15 mouse cellular contexts compared by ENCODE assay signal in genomic region chr13:99851026-99851425, GRCm38 (mm10). TPM values are rescaled to one million over a fixed set of nuclear protein-coding genes. Genes with fewer than 3 reads are reported as not detected.
DNase-seq lines count a peak whose midpoint lies in the region; ATAC-seq and TF ChIP-seq lines count a peak whose summit lies in the region.
"Had no signal": no experiment of that assay in that cellular context is flagged by ENCODE, and none has a peak within 500 bp of the region (broad histone marks: within the 10 kb centered on the region; RNA-seq: fewer than 3 reads in every experiment).

No protein-coding gene starts in this region.

- no peak overlapping the region for H3K4me3 ChIP-seq in heart, adult 2 months
- no peak overlapping the region for H3K4me3 ChIP-seq in lung, embryonic 16.5 days (ENCODE audit: low read length)
- H3K4me3 ChIP-seq: erythroblast, embryonic 14.5 days; intestine, embryonic 15.5 days; limb, embryonic 13.5 days had no signal

- TF ChIP-seq POLR2A in heart, adult 2 months (IDR thresholded peaks at IDR 0.05; ENCODE audit: insufficient read depth, low read depth, low read length): no peak

- peaks cover 2% of the 10 kb centered on the region for H3K36me3 ChIP-seq in heart, adult 2 months (ENCODE audit: control insufficient read depth, insufficient read depth, low read length)
- no peaks in the 10 kb centered on the region for H3K36me3 ChIP-seq in lung, embryonic 16.5 days (ENCODE audit: control insufficient read depth, insufficient read depth, low read length)
- H3K36me3 ChIP-seq: intestine, embryonic 15.5 days; limb, embryonic 13.5 days had no signal

- peaks cover 6% of the 10 kb centered on the region; the same call in 1 of the 2 replicates for H3K4me1 ChIP-seq in heart, adult 2 months (ENCODE audit: control insufficient read depth, insufficient read depth, low read length)
- peaks cover 2% of the 10 kb centered on the region; the same call in 1 of the 2 replicates for H3K4me1 ChIP-seq in lung, embryonic 16.5 days (replicated peaks; ENCODE audit: control insufficient read depth, insufficient read depth, low read length)

- DNase-seq in heart, adult 11 months: peak; percentile 96
- no peak for DNase-seq in heart, postnatal 36 days
- DNase-seq in heart, adult 2 months: peak; percentile 26 to 49
- DNase-seq in heart, postnatal 10 days: peak; percentile 43 to 53
- DNase-seq in urinary bladder, postnatal 10 days (ENCODE audit: low spot score): no peak
- no peak for DNase-seq in left cerebral cortex, adult 9 months (ENCODE audit: low spot score in 2 of 2)
- DNase-seq: adrenal gland, postnatal 36 days had no signal

- no peak for TF ChIP-seq CTCF in heart, adult 2 months (IDR thresholded peaks at IDR 0.05)

- WGBS in heart, adult 2 months: 21% methylated on average over 4 of the region's 4 CpGs
- WGBS in lung, embryonic 16.5 days: 20% methylated on average over 4 of the region's 4 CpGs

- H3K27me3 ChIP-seq in heart, adult 2 months (ENCODE audit: control insufficient read depth, insufficient read depth, low read length): no peaks in the 10 kb centered on the region
- no peaks in the 10 kb centered on the region for H3K27me3 ChIP-seq in lung, embryonic 16.5 days (ENCODE audit: control insufficient read depth, insufficient read depth, low read depth, low read length)
- H3K27me3 ChIP-seq: intestine, embryonic 15.5 days; limb, embryonic 13.5 days had no signal

- no peaks in the 10 kb centered on the region for H3K9me3 ChIP-seq in lung, embryonic 16.5 days (ENCODE audit: control insufficient read depth, low read length)
- H3K9me3 ChIP-seq: intestine, embryonic 15.5 days; limb, embryonic 13.5 days had no signal

- peak overlapping the region; percentile 26 for H3K4me2 ChIP-seq in lung, embryonic 16.5 days (ENCODE audit: low read depth, low read length)
- H3K4me2 ChIP-seq: intestine, embryonic 15.5 days had no signal

- peak overlapping the region; percentile 71 for H3K27ac ChIP-seq in heart, adult 2 months
- peak overlapping the region; percentile 51 for H3K27ac ChIP-seq in lung, embryonic 16.5 days (ENCODE audit: low read length)
- H3K27ac ChIP-seq: intestine, embryonic 15.5 days; limb, embryonic 13.5 days; macrophage had no signal

- no peak for TF ChIP-seq EP300 in heart, adult 2 months (IDR thresholded peaks at IDR 0.05; ENCODE audit: insufficient read depth, low read depth, low read length)

- peak; percentile 54 for ATAC-seq in lung, embryonic 16.5 days (ENCODE audit: low read depth)
- ATAC-seq in activated CD4-positive, CD25-positive, alpha-beta regulatory T cell, adult 4 months: no peak
- ATAC-seq: intestine, embryonic 15.5 days; midbrain, embryonic 16.5 days had no signal

- no peaks in the 10 kb centered on the region for H3K79me2 ChIP-seq in heart, adult 2 months (replicated peaks; ENCODE audit: control insufficient read depth, insufficient read depth, low read length)

- H3K9ac ChIP-seq in heart, adult 2 months (ENCODE audit: low read depth, low read length): no peak overlapping the region
- H3K9ac ChIP-seq in lung, embryonic 16.5 days (ENCODE audit: low read length): no peak overlapping the region
- H3K9ac ChIP-seq: intestine, embryonic 15.5 days; limb, embryonic 13.5 days had no signal

- intact Hi-C loops in heart, postnatal 36 days (cut with DNase I): loop anchor here (10.0 kb wide), 1 partner anchor 1036 kb away; the partner anchor contains the start of gene Fcho2
- intact Hi-C loops in heart, adult 2 months (cut with DNase I): no loop called here
- intact Hi-C loops in heart, postnatal 10 days (cut with DNase I): no loop called here

RNA-seq across cellular contexts. Expression of gene Cartpt, which starts 49.9 kb away (rescaled TPM):
- total RNA-seq in heart, postnatal 36 days (2021): not detected
- total RNA-seq in heart, adult 2 months (2021): under 1 TPM; 0.26 to 0.41 TPM
- polyA plus RNA-seq in heart, adult 2 months (2012; rRNA removed): 0.25 and 0.79 TPM in 2 replicates
- total RNA-seq in heart, postnatal 10 days (2021): under 1 TPM in 1 of 2 experiments, not detected in 1; 0.29 TPM
- 1.1 and 1.4 TPM in 2 replicates for polyA plus RNA-seq in lung, embryonic 16.5 days (2015; fragmentation: Nextera tagmentation; extraction: Ambion mirVana)
- not detected for polyA plus RNA-seq in activated CD4-positive, CD25-positive, alpha-beta regulatory T cell, adult 4 months (2017; shearing (Covaris generic))
- total RNA-seq: ES-E14 had no signal
- polyA plus RNA-seq: erythroblast, embryonic 14.5 days; macrophage had no signal

Comparison
In these comparisons a context has a peak if more than half of its experiments do, and no peak if none do; other contexts are left out.
1. DNase-seq: peak in heart, adult 11 months (single experiment), heart, adult 2 months (2 of 2) and heart, postnatal 10 days (2 of 2); none in heart, postnatal 36 days (0 of 2), urinary bladder, postnatal 10 days (single experiment) and left cerebral cortex, adult 9 months (0 of 2).